Mouse (Mus musculus) brain, embryonic 14.5 days (tissue): ENCODE measurements around the gene Cd274.
"Not testable (repeated sequence)": the region's sequence is repeated elsewhere in the genome, so short reads cannot be mapped to it uniquely, and the experiment has no call there.

ENCODE experiments used
- CTCF ChIP-seq: fragments of 200-500 bp; IDR thresholded peaks from 2 replicates; pipeline ENCODE4 v1.5.1; 2012; ENCODE audit warnings: inconsistent platforms, mild to moderate bottlenecking, moderate library complexity, borderline replicate concordance; ENCODE audit not compliant: insufficient read depth, insufficient read length; ENCODE audit errors: extremely low read depth
- POLR2A ChIP-seq: fragments of 200-500 bp; IDR thresholded peaks from 2 replicates; pipeline ENCODE4 v1.6.1; 2012; ENCODE audit warnings: mild to moderate bottlenecking, inconsistent platforms, borderline replicate concordance; ENCODE audit not compliant: poor library complexity, insufficient read depth, insufficient read length, severe bottlenecking; ENCODE audit errors: extremely low read depth

DNA sequence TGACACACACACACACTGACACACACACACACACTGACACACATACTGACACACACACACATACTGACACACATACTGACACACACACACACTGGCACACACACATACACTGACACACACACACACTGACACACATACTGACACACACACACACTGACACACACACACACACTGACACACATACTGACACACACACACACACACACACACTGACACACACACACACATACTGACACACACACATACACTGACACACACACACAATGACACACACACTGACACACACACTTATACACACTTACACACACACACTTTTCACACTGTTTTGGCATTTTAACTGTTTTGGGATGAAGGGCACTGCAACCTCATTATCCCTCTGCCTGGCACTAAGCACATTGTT, 47.7 kb downstream of the Cd274 start:
- not testable (repeated sequence) for TF ChIP-seq CTCF, POLR2A
